Mouse (Mus musculus): ENCODE measurements around the gene Mecom.

Gene Mecom

GRCm38 (mm10) chr3:29963953-29964352 is 583.9 kb downstream of the Mecom start:
- DNase-seq (ENCODE audit: low spot score in 2 of 2): no peak

GRCm38 (mm10) chr3:29963447-29963846 is 584.4 kb downstream of the Mecom start:
- DNase-seq (ENCODE audit: low spot score in 2 of 2): no peak

GRCm38 (mm10) chr3:29959051-29959450 is 588.8 kb downstream of the Mecom start:
- DNase-seq (ENCODE audit: low spot score in 2 of 2): no peak

DNA sequence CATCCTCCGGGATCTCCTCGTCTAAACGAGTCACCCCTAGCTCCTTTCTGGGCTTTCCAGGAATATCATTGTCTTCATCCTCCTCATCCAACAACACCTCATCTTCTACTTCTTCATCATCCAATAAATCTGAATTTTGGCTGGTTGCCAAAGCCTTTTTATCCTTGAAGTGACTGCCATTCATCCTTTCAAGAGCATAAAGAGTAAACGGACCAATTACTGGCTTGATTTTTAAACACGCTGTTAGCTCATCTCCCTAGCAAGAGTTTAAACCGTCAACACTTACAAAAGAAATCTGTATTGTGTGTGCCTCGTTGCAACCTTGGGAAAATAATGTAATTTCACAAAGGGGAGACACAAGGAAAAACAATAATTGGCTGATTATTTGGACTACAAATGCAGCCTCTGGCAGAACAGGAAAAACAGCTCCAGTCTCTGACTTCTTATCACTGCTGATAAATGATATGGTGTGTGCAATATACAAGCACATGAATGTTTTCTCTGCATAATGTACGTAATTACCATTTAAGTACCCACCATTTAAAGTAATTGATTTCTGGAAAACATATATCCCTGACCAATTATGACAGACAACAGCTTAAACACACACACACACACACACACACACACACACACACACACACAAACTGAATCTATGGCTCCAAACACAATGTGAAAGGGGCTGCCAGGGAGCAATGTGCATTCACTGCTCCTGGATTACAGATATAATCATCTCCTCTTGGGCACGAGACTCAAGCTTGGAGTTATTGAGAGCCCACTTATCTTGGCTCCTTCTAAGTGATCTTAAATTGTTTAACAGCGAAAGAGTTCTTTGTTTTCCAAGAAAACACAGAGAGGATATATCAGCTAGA is 590.2 kb downstream of the Mecom start:
- DNase-seq (ENCODE audit: low spot score in 2 of 2): no peak

GRCm38 (mm10) chr3:29953269-29953668 is 594.5 kb downstream of the Mecom start:
- DNase-seq (ENCODE audit: low spot score in 2 of 2): no peak

DNA sequence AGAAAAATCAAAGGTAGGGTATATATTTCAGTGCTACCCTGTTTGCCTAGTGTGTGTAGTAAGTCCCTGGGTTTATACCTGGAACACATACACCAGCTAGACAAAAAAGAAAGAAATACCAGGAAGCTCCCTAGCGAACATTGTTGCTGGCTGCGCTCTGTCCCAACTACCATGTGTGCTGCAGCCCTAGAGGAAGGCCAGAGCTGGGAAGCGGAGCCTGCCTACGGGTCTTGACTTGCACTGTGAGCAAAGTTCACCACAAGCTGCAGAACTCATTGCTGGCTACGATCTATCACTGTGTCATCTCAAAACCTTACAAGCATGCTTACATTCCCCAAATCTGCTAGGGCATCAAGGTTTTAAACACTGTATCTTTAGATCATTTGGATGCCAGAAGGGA is 597.0 kb downstream of the Mecom start:
- DNase-seq (ENCODE audit: low spot score in 2 of 2): no peak

DNA sequence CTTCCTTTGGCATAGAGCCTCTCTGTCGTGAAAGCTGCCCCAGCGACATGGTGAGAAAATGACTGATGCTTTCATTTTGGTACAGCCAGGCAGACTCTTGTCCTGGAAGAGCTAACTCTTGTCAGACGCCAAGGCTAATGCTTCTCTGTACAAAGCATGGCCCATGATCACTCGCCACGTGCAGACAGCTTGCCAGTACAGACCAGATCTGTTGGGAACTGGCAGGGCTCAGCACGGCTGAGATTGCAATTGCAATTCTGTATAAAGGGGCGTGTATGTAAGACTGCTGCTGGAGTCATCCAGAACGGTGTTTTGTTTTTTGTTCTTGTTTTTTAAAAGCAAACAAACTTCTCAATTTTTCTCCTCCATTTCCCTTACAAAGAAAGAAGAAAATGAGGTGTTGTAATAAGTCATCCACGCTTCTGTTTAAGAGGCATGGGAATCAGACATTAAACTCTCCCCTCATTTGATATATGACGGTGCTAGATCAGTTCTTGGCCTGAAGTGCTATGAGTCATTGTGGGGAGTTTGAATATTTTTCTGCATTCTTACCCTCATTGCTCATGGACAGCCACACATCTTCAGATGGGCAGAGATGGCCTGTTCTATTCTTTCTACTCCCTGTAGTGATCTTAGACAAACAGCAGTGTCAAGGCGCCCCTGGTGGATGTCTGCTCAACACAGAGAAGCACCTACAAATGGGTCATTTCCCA is 644.1 kb downstream of the Mecom start:
- DNase-seq (ENCODE audit: low spot score in 2 of 2): peak in 1 of 2 experiments; percentile 5
